Mouse (Mus musculus): ENCODE results near the gene Cacna1d.
A peak's percentile ranks its signal among the peaks of the same experiment; 100 is the strongest.

Cacna1d gene

GRCm38 (mm10) chr14:30078115-30078808 is 413.0 kb downstream of the Cacna1d start:
- no peak for DNase-seq (ENCODE audit: low read depth)

GRCm38 (mm10) chr14:30075268-30075887 is 415.9 kb downstream of the Cacna1d start:
- no peak for DNase-seq (ENCODE audit: low read depth)

- no peak for DNase-seq (ENCODE audit: low read depth)
Measured at GRCm38 (mm10) chr14:30068566-30068965, 422.7 kb downstream of the Cacna1d start.

- DNase-seq (ENCODE audit: low read depth) = no peak
Measured at GRCm38 (mm10) chr14:30066752-30067151, 424.5 kb downstream of the Cacna1d start.

GRCm38 (mm10) chr14:30064864-30065263 is 426.4 kb downstream of the Cacna1d start:
- DNase-seq (ENCODE audit: low read depth) = no peak

- DNase-seq (ENCODE audit: low read depth) = no peak
Measured at GRCm38 (mm10) chr14:30056031-30056766, 435.1 kb downstream of the Cacna1d start.

- DNase-seq (ENCODE audit: low read depth) = no peak
Measured at GRCm38 (mm10) chr14:30054922-30055321, 436.3 kb downstream of the Cacna1d start.

- no peak for DNase-seq (ENCODE audit: low read depth)
Measured at GRCm38 (mm10) chr14:30050280-30050679, 441.0 kb downstream of the Cacna1d start.

- DNase-seq (ENCODE audit: low read depth) = no peak
Measured at GRCm38 (mm10) chr14:30048049-30048448, 443.2 kb downstream of the Cacna1d start.

- no peak for DNase-seq (ENCODE audit: low read depth)
Measured at GRCm38 (mm10) chr14:30046976-30047375, 444.3 kb downstream of the Cacna1d start.

- no peak for DNase-seq (ENCODE audit: low read depth)
Measured at GRCm38 (mm10) chr14:30045704-30046220, 445.5 kb downstream of the Cacna1d start.

- DNase-seq (ENCODE audit: low read depth) = no peak
Measured at GRCm38 (mm10) chr14:30045239-30045638, 446.0 kb downstream of the Cacna1d start.

- DNase-seq (ENCODE audit: low read depth) = no peak
Measured at GRCm38 (mm10) chr14:30043356-30043940, 447.8 kb downstream of the Cacna1d start.

- no peak for DNase-seq (ENCODE audit: low read depth)
Measured at GRCm38 (mm10) chr14:30041836-30042235, 449.4 kb downstream of the Cacna1d start.

GRCm38 (mm10) chr14:30039413-30039812 is 451.8 kb downstream of the Cacna1d start:
- DNase-seq (ENCODE audit: low read depth) = no peak

GRCm38 (mm10) chr14:30038431-30038830 is 452.8 kb downstream of the Cacna1d start:
- no peak for DNase-seq (ENCODE audit: low read depth)

- no peak for DNase-seq (ENCODE audit: low read depth)
Measured at GRCm38 (mm10) chr14:30033405-30033804, 457.9 kb downstream of the Cacna1d start.

- peak; percentile 77 for DNase-seq (ENCODE audit: low read depth)
Measured at GRCm38 (mm10) chr14:30027378-30027777, 463.9 kb downstream of the Cacna1d start.

- DNase-seq (ENCODE audit: low read depth) = peak; percentile 80
Measured at GRCm38 (mm10) chr14:30024387-30024786, 466.9 kb downstream of the Cacna1d start.

- peak; percentile 42 for DNase-seq (ENCODE audit: low read depth)
Measured at GRCm38 (mm10) chr14:30022471-30022870, 468.8 kb downstream of the Cacna1d start.

- no peak for DNase-seq (ENCODE audit: low read depth)
Measured at GRCm38 (mm10) chr14:30019792-30020575, 471.3 kb downstream of the Cacna1d start.

- DNase-seq (ENCODE audit: low read depth) = no peak
Measured at GRCm38 (mm10) chr14:30019375-30019774, 471.9 kb downstream of the Cacna1d start.
